Mouse (Mus musculus) megakaryocyte, adult 5-6 weeks (primary cell): ENCODE data around the gene Samd4b. TPM values are rescaled to one million over a fixed set of nuclear protein-coding genes. Genes with fewer than 3 reads are reported as not detected.
A peak's percentile ranks its signal among the peaks of the same experiment; 100 is the strongest.
"Not testable (repeated sequence)": the region's sequence is repeated elsewhere in the genome, so short reads cannot be mapped to it uniquely, and the experiment has no call there.

Experiments
- ATAC-seq: 2 replicates; pipeline ENCODE4 v1.8.0; 2016; ENCODE audit warnings: mild to moderate bottlenecking, inconsistent platforms; ENCODE audit not compliant: poor library complexity, severe bottlenecking
- total RNA-seq, 2 experiments: library from RNA; stranded (forward) in 1 of 2; stranded (reverse) in 1 of 2; fragments of 153-499, 151-499 nt in 1 of 2; fragments of 221-1000, 200-1000 nt in 1 of 2; gene quantifications; 2 replicates each; pipeline versions ENCODE4 v1.2.3 to v1.2.4; 2015 to 2017

The Samd4b gene
- total RNA-seq (2015): 30.2 and 35.4 TPM in 2 replicates
- 6.1 and 7.1 TPM in 2 replicates for total RNA-seq (2017)

DNA sequence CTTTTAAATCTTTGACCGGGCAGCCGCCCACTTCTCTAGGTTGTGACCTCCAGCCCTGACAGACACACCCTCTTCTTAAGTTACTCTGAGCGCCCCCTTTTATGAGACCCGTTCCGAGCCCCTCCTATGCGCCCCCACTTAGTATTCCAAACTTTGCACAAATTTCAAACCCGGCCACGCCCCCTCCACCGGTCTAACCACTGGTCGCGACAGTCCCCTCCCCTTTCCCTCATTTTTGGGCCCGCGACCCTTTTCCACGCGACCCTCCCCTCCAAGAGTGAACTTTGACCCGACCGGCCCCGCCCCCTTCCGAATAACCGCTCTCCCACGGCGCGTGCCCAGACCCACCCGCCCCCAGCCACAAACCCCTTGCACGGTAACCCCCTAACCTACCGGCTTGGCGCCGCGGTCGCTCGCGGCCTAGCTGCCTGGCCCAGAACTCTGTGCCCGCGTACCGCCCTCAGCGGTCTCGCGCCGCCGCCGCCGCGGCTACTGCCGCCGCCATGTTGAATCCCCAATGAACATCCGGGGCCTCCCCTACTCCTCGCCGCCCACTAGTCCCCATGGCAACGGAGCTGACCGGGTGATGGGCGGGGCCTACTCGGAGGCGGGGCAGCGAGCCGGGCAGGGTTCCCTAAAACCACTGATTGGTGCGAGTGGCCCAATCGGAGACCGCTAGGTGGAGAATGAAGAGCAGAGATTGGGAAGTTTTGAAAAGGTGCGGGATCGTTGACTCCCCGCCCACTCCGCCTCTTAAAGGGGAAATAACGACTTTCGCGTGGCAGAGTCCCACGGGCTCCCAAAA, at the start of gene Samd4b, which contains the start of gene Pak4:
Samd4b (minus strand) TSS at position 503 of the 805 bp plus-strand sequence.
Pak4 (minus strand) TSS at position 544 of the 805 bp plus-strand sequence.
- peak; percentile 98 for ATAC-seq

- no peak for ATAC-seq
Measured at GRCm38 (mm10) chr7:28647016-28647415, 49.1 kb upstream of the Samd4b start.

DNA sequence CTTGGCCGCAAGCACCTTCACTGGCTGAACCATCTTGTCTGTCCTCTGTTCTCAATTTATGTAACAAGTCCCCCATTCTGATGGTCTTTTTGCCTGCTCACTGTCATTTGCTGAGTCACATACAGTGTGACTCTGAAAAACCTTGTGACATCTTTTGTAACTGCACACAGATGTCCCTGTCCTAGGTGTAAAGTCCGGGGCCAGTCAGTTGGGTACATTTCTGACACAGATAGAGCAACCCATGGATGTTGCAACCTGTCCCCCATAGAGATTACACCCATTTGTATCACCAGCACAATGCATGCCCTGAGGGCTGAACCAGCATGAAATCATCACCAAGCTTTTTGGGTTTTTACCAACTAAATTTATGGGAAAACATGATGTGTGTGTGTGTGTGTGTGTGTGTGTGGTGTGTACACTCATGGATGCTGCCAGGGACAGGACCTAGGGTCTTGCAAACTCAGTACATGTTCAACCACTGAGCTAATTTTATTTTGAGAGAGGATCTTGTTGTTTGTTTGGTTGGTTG, 48.1 kb upstream of the Samd4b start:
- no peak for ATAC-seq

DNA sequence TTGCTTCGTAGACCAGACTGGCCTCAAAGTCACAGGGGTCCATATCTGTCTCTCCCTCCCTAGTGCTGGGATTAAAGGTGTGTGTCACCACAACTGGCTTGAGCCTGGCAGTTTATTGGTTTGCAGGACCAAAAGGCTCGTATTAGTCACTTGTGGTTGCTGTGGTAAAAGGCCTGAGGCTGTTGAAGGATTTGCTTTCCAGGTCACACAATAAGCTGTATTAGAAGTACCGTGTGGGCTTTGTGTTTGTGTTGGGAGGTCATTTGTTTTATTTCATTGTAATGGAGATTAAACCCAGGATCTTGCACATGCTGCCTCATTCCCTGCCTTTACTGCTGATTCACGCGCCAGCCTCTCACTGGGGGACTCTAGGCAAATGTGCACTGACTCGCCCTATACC, 47.4 kb upstream of the Samd4b start:
- no peak for ATAC-seq

DNA sequence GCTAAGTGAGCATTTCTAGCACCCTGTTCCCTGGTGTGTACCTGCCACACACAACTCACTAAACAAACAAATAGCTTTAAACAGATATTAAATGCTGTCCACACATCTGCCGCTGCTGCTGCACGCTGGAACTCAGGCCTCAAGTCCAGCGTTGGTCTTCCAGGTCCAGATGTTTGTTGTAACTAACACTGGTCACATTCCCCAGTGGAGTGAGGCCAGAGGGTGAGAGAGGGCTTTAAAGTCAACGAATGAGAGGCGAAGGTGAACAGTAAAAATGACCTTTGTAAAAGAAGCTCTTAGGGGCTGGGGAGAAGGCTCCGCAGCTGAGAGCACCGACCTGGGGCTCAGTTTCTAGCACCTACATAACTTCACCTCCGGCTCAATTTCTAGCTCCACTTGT, 43.6 kb upstream of the Samd4b start:
- no peak for ATAC-seq

DNA sequence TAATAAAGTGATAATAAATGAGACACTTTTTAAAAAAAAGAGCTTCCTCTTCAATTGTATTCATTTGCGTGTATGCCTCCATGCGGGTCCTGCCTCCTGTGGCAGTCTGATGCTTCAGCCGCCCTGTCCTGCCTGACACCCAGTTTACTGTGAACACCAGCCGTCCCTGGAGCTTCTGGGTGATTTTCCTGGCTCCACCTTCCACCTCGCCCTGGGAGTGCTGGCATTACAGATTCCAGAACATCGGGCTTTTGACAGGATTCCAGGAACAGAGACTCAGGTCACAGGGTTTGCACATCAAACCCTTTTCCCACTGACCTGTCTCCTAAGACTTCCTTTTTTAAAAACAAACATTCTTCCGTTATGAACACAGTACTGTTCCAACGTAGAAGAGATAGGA, 39.6 kb upstream of the Samd4b start:
- ATAC-seq: no peak

DNA sequence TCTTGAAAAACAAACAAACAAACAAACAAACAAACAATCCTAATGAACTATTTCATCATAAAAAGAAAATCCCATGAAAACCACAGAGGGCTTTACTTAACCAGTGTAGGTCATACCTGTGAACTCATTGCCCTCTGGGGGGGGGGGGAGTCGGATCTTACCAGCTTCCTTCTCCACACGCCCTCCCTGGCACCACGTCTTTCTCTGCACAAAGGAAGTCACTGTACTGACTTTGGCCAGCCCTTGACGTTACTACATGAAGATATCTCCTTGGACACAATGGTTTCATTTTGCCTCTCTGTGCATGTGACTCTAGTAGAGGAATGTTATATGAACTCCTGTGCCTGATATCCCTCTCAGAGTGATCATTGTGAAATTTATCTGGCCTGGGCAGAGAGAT, 36.2 kb upstream of the Samd4b start:
- ATAC-seq: no peak

DNA sequence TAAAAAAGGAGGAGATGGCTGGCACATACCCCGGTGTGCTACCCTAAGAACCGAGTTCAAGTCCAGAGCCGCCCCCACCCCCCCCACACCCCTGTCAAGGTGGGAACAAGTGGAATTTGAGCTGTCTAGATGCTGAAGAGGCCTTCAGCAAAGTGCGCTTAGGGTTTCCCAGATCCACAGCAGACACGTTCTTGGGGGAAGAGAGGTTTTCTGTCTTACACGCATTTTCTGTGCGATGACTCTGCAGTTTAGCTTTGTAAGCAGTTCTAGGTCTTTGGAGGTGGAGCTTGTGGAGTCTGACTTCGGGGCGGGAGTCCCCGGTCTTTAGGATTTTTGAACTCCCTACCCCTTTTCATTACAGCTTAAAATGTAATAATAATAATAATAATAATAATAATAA, 33.1 kb upstream of the Samd4b start, which contains the start of gene Acp7:
Acp7 (minus strand) TSS at position 260 of the 400 bp plus-strand sequence.
- ATAC-seq: no peak

- ATAC-seq: no peak
Measured at GRCm38 (mm10) chr7:28624791-28625190, 26.8 kb upstream of the Samd4b start.

DNA sequence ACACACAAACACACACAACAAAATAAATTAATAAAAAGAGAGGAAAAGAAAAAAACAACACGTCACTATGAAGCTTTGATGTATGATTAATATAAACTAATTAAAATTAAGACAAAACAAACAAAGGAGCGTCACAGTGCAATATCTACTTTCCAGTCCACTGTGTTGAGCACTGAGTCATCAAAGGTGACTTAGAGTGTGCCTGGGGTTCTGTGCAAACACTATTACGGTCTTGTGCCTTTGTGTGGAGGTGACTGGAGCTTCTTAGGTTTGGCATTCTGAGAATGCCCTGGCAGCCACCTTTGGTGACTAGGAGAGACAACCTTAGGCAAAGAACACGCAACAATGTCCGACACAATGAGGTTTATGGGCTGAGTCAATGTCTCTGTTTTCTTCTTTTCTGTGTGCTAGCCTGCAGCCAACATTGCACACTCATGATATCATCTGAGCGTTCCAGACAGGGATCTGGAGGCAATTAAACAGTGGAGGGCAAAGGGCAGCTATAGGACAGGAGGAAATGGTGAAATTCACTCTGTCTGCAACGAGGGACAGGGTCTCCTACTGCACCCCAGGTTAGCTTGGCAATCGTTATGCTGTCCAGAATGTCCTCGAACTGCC, 21.3 kb upstream of the Samd4b start:
- ATAC-seq: no peak

GRCm38 (mm10) chr7:28605951-28606350, 8.0 kb upstream of the Samd4b start:
- ATAC-seq: no peak

DNA sequence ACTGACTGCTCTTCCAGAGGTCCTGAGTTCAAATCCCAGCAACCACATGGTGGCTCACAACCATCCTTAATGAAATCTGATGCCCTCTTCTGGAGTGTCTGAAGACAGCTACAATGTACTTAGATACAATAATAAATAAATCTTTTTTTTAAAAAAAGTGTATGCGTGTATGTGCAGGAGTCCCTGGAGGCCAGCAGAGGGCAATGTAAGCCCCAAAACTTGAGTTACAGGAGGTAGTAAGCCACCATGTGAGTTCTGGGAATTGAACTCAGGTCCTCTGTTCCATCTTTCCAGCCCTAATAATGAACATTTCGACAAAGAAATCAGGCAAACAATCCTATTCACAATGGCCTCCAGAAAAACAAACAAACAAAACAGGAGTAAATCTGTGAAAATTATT, 5.8 kb upstream of the Samd4b start:
- ATAC-seq: not testable (repeated sequence)

GRCm38 (mm10) chr7:28603136-28603535, 5.2 kb upstream of the Samd4b start:
- no peak for ATAC-seq

DNA sequence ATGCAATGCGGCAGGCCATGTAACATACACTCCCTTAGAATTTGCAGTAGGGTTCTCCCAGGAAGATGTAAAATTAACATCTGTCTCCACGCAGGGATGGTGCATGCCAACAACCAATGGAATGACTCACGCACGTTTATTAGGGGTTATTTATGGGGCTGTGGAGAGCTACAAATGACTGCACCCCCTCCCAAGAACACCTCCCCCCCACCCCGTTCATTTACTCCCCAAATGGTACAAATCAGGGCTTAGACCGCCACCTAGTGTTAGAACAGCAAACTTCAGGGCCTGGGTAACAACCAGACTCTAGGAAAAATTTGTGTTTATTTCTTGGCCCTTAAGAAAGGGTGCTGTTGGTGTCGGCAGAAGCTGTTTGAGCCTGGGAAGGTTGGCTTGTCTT, 3.7 kb upstream of the Samd4b start:
- no peak for ATAC-seq

GRCm38 (mm10) chr7:28601029-28601428, 3.1 kb upstream of the Samd4b start:
- peak; percentile 44 for ATAC-seq

DNA sequence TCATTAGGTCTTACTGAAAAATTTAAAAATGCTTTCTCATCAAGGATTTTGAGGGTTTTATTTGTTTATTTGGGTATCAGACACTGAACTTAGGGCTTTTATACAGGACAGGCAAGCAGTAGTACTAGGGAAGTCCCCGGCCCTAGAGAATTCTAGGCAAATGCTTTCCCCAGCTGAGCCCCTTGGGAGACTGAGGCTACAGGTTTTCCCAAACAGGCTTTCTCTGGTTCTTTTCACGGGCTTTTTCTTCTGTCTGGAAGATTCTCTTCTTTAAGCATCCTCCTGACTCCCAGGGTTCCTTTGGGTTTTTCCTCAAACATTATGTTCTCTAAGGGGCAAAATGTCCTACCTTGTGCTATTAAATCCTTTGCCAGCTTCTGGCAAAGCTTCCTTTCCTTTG, 1.0 kb upstream of the Samd4b start:
- ATAC-seq: no peak

GRCm38 (mm10) chr7:28597277-28597570, 720 bp downstream of the Samd4b start:
- no peak for ATAC-seq

GRCm38 (mm10) chr7:28596436-28597276, 1.3 kb downstream of the Samd4b start:
- peak; percentile 22; the same call in 1 of the 2 replicates for ATAC-seq

- ATAC-seq: no peak
Measured at GRCm38 (mm10) chr7:28595751-28596435, 2.1 kb downstream of the Samd4b start.
